Mouse (Mus musculus): ENCODE measurements at regions not wholly inside any gene's neighbourhood (a gene's known extent, or its start where the extent isn't known, plus 50 kb on each side); places are given as distances from the start of the nearest gene placed in this dataset.

GRCm38 (mm10) chr11:112847851-112848250 lies 65.8 kb downstream of the Sox9 start:
- TF ChIP-seq CTCF (IDR thresholded peaks at IDR 0.05; ENCODE audit: borderline replicate concordance, insufficient read depth, low read length) (no peak), POLR2A (IDR thresholded peaks at IDR 0.05; ENCODE audit: low read depth, low read length) (no peak)

Data from embryonic fibroblast, embryonic 13.5 days (primary cell).